Mouse (Mus musculus) left cerebral cortex, postnatal 14 days (tissue): ENCODE measurements around the gene March10. TPM values are rescaled to one million over a fixed set of nuclear protein-coding genes. Genes with fewer than 3 reads are reported as not detected.
A peak's percentile ranks its signal among the peaks of the same experiment; 100 is the strongest.

Experiments
- DNase-seq, 2 experiments: peaks; one replicate each; pipeline ENCODE4 v3.0.0; 2021 to 2022; ENCODE audit warnings: low spot score in 2 of 2, mixed read lengths in 1 of 2
- intact Hi-C: fragments of 180-260 bp; cut with DNase I; formaldehyde crosslinking; loops from one replicate; pipeline ENCODE4 v1.15.1; 2025
- total RNA-seq, 2 experiments: library from RNA; stranded (reverse); gene quantifications; 2 replicates each; pipeline ENCODE4 v1.2.3; 2021

March10 gene
- total RNA-seq, 2 experiments from 2014 or later = 1.4 to 1.6 TPM

GRCm38 (mm10) chr11:105364386-105365065 lies 92.0 kb downstream of the March10 start:
- DNase-seq = no peak
- intact Hi-C loops = loop anchor here (10.0 kb wide), 2 partner anchors 120 to 470 kb away; no protein-coding TSS in a partner anchor

- DNase-seq = peak; percentile 68 to 74
- intact Hi-C loops = loop anchor here (1.0 to 10.0 kb wide), 3 partner anchors 121 to 471 kb away; no protein-coding TSS in a partner anchor
Observed at GRCm38 (mm10) chr11:105363598-105364385, 92.7 kb downstream of the March10 start.

DNA sequence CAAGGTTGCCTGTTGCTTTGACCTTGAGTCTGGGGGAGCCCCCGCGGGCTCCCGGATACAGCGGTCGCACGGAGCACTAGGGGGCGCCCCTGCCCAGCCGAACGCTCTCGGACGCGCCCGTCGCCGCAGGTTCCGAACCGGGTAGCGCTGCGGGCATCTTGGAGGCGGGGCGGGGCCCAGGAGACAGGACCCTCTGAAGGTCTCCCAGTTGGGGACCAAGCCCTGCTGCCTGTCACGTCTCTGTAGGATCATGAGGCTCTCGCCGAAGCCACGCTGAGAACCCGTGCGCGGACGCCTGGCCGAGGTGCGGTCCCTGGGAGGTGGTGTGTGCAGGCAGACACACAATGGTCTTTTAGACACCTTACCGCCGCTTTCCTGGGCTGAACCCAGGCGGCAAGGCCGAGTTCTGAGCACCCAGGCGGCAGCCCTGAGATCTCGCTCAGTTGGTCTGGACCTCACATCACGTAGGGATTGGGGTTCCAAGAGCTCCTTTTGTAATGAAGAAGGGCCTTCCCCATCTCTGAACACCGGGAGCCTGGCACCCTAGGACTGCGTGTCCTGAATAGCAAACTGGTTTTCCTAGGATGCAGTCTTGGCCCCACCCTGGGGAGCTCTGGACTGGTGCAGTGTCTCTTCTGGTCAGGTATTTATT lies 93.5 kb downstream of the March10 start:
- intact Hi-C loops = loop anchor here (1.0 to 10.0 kb wide), 3 partner anchors 122 to 472 kb away; no protein-coding TSS in a partner anchor

GRCm38 (mm10) chr11:105362041-105362765 lies 94.3 kb downstream of the March10 start:
- intact Hi-C loops = loop anchor here (10.0 kb wide), 2 partner anchors 123 to 473 kb away; no protein-coding TSS in a partner anchor
- DNase-seq = no peak

More for the DNA sequence above, 93.5 kb downstream of the March10 start:
- peak; percentile 78 to 88 for DNase-seq

GRCm38 (mm10) chr11:105356301-105356700 lies 100.2 kb downstream of the March10 start:
- intact Hi-C loops = no loop called here
- no peak for DNase-seq

DNA sequence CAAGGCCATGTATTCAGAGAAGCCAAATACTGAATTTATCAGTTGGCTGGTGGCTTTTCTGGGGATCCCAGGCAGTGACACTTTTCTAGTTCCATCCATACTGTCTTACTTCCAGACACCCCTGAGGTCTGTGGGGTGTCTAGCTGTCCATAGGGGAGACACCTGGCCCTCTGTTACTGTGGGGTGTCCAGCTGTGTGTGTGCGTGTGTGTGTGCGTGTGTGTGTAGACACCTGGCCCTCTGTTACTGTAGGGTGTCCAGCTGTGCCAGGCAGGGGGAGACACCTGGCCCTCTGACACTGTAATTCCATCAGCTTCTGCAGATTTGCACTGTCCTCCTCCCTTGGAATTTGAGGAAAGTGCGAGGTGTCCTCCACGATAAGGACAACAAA lies 102.6 kb downstream of the March10 start:
- no peak for DNase-seq
- intact Hi-C loops = no loop called here

GRCm38 (mm10) chr11:105352954-105353890 lies 103.3 kb downstream of the March10 start:
- peak in 1 of 2 experiments; percentile 63 for DNase-seq
- intact Hi-C loops = no loop called here

- no peak for DNase-seq
- intact Hi-C loops = no loop called here
Observed at GRCm38 (mm10) chr11:105352152-105352551, 104.4 kb downstream of the March10 start.

DNA sequence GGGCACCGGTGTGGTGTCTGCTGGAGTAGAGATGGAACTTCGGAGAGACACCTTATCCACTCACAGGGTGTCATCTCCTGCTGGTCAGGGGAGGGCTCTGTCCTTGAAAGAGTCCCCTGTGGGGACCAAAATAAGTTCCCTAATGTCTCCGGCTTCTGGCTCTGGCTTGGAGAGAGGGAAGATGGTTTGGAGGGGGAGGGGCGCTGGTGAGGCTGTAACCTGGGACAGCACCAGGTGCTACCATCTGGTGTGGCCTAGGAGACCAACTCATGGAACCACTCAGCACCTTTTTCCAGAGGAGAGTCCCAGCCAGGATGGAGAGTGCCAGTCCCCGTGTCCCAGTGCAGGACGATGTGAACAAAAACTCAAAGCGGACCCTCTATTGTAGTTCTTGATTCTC lies 105.9 kb downstream of the March10 start:
- intact Hi-C loops = no loop called here

DNA sequence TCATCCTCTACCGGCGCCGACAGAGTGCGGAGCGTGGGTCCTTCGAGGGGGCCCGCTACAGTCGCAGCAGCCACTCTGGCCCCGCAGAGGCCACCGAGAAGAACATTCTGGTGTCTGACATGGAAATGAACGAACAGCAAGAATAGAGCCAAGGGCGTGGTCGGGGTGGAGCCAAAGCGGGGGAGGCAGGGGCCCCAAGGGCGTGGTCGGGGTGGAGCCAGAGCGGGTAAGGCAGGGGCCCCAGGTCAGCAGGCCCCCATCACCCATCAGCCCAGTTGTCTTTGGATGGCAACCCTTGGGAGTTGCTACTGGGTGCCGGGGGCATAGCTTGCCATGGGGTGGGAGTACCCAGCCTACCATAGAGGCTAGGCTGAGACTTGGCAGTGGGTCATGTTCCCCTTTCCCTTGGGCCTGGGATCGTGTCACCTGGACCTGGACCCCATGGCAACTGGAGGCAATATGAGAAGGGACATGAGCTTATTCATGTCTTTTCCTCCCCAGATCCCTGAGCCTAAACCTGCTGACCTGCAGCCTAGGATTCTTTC lies 106.7 kb downstream of the March10 start:
- DNase-seq = no peak
- intact Hi-C loops = loop anchor here (5.0 kb wide), 1 partner anchor 562 kb away; no protein-coding TSS in a partner anchor

More for the DNA sequence above, 105.9 kb downstream of the March10 start:
- no peak for DNase-seq

DNA sequence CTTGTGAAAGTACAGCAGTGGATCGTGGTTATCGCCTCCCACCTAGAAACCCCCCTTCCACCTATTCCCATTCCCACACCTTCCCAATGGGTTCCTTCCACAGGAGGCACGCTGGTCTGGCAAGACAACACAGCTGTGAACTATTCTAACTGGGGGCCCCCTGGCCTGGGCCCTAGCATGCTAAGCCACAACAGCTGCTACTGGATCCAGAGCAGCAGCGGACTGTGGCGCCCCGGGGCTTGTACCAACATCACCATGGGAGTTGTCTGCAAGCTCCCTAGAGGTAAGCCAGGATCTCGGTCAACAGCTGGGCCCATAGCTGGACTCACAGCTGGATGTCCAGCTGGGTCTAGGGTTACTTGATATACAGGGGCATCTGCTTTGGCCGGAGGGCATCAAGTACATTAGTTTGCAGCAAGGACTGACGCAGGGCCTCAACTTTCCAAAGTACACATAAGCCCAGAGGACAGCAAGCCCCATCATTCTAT lies 108.0 kb downstream of the March10 start:
- intact Hi-C loops = loop anchor here (5.0 kb wide), 1 partner anchor 564 kb away; no protein-coding TSS in a partner anchor
- DNase-seq = no peak

DNA sequence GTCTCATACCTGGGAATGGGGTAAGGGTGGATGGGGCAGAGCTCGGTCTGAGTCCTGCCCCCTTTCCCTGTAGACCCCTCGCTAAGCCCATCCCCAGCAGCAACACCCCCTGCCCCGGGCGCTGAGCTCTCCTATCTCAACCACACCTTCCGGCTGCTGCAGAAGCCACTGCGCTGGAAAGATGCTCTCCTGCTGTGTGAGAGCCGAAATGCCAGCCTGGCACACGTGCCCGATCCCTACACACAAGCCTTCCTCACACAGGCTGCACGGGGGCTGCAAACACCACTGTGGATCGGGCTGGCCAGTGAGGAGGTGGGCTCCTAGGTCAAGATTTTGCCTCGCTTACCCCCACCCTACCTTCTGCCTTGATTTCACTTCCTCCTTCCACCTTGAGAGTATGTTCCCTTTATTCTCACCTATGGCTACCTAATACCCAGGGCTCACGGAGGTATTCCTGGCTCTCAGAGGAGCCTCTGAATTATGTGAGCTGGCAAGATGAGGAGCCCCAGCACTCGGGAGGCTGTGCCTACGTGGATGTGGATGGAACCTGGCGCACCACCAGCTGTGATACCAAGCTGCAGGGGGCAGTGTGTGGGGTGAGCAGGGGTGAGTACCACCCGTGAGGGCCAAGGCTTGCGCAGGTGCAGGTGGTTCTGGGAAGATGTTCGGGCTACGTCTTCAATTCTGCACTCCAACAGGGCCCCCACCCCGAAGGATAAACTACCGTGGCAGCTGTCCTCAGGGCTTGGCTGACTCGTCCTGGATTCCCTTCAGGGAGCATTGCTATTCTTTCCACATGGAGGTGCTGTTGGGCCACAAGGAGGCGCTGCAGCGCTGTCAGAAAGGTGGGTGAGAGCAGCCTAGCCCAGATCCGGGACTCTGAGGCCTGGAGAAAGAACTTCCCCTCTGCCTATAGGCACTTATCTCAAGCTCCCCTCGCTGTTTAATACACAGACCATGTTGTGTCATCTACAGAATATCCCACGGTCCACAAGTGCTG lies 109.1 kb downstream of the March10 start:
- peak; percentile 86 to 90 for DNase-seq
- intact Hi-C loops = loop anchor here (5.0 kb wide), 1 partner anchor 565 kb away; no protein-coding TSS in a partner anchor

GRCm38 (mm10) chr11:105345284-105345683 lies 111.3 kb downstream of the March10 start:
- peak in 1 of 2 experiments; percentile 56 for DNase-seq
- intact Hi-C loops = loop anchor here (5.0 kb wide), 1 partner anchor 567 kb away; no protein-coding TSS in a partner anchor

DNA sequence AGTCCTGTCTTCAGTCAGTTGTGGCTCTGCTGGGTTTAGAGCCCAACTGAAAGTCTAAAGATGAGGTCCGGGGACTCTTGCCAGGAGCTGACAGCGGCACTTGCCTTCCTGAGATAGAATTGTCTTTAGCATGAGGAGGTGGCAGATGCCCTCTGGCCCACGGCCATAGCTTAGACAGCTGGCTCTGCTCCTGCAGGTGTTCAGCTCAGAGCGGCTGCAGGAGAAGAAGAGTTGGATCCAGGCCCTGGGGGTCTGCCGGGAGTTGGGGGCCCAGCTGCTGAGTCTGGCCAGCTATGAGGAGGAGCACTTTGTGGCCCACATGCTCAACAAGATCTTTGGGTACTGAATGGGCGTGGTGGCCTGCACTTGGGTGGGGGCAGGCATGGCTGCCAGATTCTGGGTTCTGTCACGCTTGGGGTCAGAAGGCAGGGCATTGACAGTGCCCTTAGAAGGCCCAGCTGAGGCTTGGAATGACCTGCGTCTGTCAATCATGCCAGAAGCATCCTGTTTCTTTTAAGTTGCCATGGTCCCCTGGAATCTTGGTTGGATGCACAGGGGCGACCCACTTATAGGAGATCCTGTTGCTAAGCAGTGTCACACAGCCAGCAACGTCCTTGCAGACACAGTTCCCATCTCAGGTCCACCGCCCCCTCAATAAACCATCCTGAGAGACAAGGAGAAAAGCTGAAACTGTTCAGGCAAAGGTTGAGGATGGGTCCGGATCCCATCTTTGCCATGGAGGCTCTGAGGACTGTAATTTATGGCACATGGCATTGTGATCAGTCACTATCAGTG lies 117.7 kb downstream of the March10 start:
- intact Hi-C loops = loop anchor here (10.0 kb wide), 1 partner anchor 676 kb away; no protein-coding TSS in a partner anchor
- DNase-seq = peak in 1 of 2 experiments; percentile 76
